Mouse (Mus musculus): ENCODE data around the gene Clca2.
"Not testable (repeated sequence)": the region's sequence is repeated elsewhere in the genome, so short reads cannot be mapped to it uniquely, and the experiment has no call there.

Clca2 gene

GRCm38 (mm10) chr3:145083081-145083480 is 16.2 kb downstream of the Clca2 start:
- DNase-seq, result no peak

DNA sequence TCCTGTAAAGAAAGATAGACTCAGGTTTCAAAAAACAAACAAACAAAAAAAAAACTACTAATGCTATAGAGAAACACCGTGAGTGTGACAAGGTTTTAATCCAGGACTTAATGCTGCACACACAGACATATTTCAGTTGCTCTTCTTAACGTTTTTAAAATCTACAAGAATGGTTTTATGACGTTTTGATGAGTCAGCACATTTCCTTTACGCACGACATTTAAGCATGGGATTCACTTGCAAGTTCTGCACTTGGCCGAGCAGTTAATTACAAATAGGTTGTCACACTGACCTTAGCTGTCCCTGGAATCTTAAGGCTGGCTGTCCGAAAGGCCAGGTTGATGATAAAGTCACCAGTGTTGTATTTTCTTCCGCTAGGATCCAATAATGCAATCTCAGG is 18.3 kb downstream of the Clca2 start:
- no peak for DNase-seq

DNA sequence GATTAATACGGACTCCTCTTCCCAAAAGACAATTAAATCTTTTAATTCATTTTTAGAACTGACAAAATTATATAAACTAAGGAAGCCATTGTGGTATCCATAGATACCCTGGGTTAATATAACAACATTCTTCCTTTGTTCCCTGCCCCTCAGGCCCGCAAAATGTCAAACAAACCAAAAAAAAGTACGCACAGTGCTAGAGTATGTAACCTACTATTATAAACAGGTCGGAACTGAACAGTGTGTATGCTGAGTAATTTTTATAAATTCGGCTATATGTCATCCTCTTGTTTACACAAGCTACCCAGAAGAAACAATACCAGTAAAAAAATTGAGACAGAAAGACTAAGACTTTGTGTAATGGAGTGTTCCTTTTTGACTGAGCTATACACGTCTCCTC is 20.8 kb downstream of the Clca2 start:
- peak; percentile 21 for DNase-seq

- DNase-seq, result no peak
Measured at GRCm38 (mm10) chr3:145072339-145072738, 26.9 kb downstream of the Clca2 start.

DNA sequence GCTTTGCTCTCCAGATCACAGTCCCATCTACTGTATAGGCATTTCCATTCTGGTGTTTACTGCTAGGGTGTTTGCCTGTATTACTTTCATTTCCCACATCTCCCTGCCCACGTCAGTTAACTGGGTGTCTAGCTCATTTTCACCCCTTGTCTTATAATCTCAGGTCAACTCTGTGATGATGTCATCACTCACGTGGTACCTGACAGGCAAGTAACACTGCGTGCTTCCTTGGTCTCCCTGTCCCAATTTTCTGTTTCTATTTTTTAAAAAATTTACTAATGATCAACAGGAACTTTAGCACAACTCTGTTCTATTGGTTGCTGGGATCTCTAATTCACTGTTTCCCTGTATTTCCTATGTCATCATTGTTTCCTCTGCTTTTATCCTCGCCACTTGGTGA is 30.3 kb downstream of the Clca2 start:
- DNase-seq, result no peak

DNA sequence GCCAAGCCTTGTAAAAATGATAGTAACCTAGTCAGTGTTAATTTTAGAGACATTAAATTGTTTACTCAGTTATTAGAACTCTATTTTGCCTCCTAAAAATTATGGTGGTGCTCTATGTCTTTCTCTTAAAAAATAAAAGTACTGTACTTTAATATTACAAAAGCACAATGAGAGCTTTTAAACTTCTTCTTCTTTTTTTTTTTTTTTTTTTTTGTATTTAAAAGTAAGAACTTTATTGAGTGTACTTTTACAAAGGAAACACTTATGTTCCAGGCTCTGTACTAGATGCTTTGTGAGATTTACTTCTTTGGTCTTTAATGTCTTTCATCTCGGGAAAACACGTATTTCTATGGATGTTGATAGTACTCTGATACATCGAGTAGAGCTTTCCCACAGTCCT is 44.1 kb downstream of the Clca2 start:
- not testable (repeated sequence) for DNase-seq

- no peak for DNase-seq
Measured at GRCm38 (mm10) chr3:145049820-145050219, 49.4 kb downstream of the Clca2 start.

GRCm38 (mm10) chr3:145038813-145039212 is 60.4 kb downstream of the Clca2 start:
- DNase-seq, result no peak

DNA sequence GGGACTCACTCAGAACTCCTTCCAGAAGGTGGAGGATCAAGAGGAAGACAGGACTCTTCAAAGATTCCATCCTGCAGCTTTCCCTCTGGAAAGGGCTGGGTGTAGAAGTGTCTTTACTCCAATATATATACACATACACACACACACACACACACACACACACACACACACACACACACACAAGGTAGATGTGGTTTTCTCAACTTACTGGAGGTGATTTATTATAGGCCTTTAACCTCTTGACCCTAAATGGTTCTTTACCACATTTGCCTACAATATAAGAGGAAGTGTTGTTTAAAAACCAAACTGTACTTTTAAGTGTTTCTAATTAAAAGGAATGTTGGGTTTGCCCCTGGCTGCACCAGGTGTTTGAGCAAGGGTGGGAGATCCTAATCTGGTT is 66.6 kb downstream of the Clca2 start, which contains the start of gene Clca1:
TSS of gene Clca1 (minus strand) at position 101 of the 400 bp plus-strand sequence.
- DNase-seq, result no peak

DNA sequence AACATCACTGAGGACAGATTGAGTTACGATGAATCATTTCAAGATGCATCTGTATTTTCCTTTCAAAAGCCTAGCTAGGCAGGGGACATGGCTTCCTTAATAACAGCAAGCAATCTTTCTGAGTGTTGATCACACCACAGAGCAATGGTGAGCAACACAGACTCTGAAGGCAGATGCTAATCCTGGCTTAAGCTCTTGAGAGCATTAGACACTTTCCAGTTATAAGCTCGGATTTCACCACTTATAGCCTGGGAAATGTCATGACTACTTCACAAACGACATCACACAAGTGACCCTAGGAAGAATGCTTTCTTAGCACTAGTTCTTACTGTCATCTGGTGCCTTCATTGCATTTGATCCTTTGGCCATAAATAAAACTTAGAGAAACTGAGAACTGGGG is 71.2 kb downstream of the Clca2 start:
- DNase-seq, result no peak

DNA sequence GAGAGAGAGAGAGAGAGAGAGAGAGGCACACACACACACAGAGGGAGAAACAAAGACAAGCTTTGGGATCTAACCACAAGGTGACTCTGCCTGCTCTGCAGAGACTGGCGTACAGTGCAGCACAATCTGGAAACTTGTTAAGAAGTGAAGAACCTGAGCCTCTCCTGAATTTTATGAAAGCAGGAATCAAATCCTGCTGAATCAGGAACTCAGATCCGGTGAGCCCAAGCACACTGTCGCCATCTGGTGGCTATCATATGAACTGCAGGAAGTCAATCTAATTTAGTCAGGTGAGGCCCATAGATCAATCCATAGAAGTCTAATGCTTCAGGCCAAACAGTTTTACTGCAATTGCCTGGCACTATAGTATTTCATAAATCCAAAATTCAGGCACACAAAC is 72.5 kb downstream of the Clca2 start:
- DNase-seq, result peak; percentile 62

Data from heart, adult 11 months (tissue).